Mouse (Mus musculus) ovary, postnatal 36 days (tissue): Measurements from ENCODE around the gene Slc20a1.

Experiments
- DNase-seq: peaks from one replicate; pipeline ENCODE4 v3.0.0; 2022; ENCODE audit warnings: low spot score, mixed read lengths

The Slc20a1 gene

DNA sequence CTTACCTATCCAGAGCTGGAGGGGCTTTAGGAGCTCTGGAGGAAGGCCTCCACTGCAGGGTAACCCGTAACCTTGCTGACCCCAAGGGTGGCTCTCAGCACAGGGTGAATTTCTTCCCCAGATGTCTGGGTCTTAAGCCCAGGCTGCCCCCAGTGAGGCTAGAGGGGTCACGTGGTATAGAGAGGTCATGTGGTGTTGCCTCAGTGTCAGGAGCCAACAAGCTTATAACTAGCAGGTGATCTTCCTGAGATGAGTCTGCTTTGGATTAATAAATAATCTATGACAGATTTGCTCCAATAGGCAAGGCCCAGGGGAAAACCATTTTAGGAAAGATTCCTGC lies 55.0 kb downstream of the Slc20a1 start:
- DNase-seq: no peak

DNA sequence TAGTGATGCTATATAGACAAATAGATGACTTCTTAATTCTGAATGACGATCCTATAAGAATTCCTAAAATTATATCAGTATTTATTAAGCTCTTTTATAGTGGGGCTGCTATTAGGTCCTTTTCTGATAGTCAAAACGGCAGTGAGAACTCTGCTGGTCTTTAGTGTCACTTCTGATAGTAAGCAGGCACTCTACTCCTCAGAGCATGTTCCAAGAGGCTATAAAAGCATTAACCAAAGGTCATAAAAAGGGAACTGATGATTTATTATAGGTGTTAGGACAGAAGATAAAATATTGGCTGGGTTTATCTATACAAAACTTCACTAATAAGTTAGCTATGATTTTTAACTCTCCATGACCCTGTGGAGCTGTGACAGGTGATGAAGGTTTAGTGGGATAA lies 55.5 kb downstream of the Slc20a1 start:
- DNase-seq: no peak

DNA sequence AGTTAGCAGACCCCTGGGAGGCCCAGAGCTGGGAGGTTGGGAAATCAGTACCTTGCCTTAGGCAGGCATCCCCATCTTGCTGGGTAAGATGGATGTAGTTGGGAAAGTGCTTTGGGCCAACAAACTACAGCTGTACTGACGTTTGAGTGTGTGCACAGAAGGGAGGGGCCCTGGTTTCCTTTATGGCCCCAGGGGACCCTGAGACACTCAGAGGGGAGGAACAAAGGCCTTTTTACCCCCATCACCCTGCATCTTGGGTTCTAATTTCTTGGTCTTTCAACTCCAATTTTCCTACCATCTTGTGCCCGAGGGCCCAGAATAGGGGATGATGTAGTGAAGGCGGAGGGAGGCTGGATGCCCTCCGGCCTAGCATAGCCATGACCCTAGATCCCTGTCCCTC lies 57.4 kb downstream of the Slc20a1 start:
- no peak for DNase-seq

DNA sequence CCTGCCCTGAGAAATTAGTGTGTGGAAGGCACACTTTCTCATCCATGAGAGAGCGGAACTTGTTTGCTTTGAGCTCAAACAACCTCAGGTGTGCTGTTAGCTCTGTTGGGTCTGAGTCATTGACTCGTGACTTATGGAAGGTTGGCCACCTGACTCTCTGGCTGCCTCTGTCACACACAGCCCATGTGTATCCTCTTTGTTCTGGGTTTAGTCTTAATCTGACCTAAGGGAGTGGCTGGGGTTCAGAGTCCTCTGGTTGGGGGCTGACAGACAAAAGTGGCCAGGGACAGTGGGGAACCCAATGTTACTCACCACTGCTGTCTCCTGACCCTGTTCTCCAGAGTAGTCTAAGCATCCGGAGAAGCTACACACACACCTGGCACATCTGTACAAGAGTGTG lies 59.5 kb downstream of the Slc20a1 start:
- DNase-seq: no peak

DNA sequence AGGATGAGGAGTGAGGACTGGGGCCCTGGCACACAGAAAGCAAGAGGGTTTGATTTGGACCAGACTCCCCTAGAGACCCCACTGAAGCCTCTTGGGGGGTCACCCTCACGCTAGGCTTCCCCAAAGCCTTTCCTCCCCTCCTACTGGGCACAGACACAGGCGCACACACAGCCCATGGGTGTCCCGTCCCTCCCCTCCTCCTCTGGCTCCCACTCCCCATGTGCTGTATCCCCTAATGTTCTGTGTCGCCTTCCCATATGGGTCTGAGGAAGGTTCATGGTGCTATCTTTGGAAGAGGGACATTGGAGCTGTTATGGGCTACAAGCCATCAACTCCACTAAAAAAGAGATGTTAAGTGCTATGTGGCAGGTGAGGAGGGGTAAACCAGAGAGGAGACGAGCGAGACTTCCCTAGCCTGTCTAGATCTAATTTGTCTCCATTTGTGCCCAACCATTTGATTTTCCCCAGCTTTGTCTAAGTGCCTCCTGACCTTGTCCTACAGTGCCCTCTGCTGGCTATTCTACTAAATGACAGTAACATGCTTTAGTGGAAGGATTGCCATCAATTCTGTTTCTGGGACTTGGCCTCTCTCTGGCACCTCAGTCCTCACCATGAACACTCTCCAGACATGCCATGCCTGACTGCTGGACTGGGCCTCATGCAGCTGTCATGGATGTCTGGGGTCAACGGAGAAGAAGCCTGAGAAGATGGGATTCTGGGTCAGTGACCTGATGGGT lies 60.1 kb downstream of the Slc20a1 start:
- DNase-seq: no peak

DNA sequence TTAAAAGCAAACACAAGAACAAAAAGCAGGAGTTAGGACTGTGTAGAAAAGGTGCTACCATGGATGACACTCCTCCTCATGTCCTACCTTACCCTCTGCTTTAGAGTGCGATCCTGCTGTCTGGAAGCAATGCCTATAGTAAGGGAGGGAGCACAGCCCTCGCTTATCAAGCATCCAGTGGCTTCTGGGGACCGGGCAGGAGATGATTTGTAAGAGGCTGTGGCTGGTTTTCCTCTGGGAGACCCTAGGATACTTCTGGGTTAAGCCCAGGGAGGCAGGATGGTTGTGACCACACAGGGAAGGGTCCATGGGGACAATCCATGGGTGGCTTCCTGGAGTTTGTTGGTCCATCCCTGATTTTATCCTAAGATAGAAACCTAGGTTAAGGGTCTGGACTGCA lies 62.1 kb downstream of the Slc20a1 start:
- DNase-seq: no peak
